In the genomic region with DNA sequence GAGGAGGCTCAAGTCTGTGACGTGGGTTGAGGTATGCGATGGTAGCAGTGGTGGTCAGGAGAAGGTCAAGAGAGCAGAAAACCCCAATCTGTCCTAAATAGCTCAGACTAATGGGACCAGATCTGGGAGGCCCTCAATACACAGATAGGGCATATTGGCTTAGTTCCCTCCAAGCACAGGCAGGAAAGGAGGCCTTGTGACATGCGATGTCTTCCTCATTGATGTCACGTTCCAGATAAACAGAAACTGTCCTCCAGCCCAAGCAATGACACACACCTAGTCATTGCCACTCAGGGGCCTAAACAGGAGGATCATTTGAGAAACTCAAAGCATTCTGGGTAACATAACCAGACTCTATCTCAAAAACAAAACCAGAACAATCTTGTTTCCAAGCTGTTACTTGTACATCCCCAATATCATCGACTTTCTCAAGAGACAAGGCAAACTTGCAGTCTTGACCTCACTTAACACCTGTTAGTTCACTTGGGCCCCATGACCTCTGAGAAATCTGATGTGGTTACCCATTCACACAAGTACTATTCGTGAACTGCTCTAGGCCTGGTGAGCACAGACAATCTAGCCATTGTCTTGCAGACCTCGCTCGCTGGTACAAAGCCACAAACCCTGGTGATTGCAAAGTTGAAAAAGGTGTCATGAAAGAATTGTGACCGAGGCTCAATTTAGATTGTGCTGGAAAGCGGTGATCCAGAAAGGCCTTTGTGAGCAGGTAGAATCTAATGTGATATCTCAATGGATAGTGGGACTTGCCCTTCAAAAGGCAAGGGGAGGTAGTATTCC, we compare ENCODE assay signal across 24 mouse cellular contexts.
"Had no signal": no experiment of that assay in that cellular context is flagged by ENCODE, and none has a peak within 500 bp of the region (broad histone marks: within the 10 kb centered on the region; RNA-seq: fewer than 3 reads in every experiment).

No protein-coding gene starts in this region.

- H3K27ac ChIP-seq: kidney, embryonic 15.5 days; limb, embryonic 12.5 days; limb, embryonic 15.5 days; liver, embryonic 14.5 days; lung, embryonic 15.5 days; midbrain, embryonic 10.5 days; neural tube, embryonic 13.5 days; stomach, postnatal 0 days had no signal

- ATAC-seq: liver, postnatal 0 days had no signal

- H3K9me3 ChIP-seq: kidney, embryonic 15.5 days; limb, embryonic 12.5 days; limb, embryonic 15.5 days; lung, embryonic 15.5 days; midbrain, embryonic 10.5 days; neural tube, embryonic 13.5 days had no signal

- H3K27me3 ChIP-seq: kidney, embryonic 15.5 days; limb, embryonic 12.5 days; limb, embryonic 15.5 days; lung, embryonic 15.5 days; neural tube, embryonic 13.5 days had no signal

- H3K4me2 ChIP-seq: kidney, embryonic 15.5 days; limb, embryonic 12.5 days; limb, embryonic 15.5 days; liver, embryonic 11.5 days; lung, embryonic 15.5 days; neural tube, embryonic 13.5 days had no signal

- H3K36me3 ChIP-seq: kidney, embryonic 15.5 days; limb, embryonic 12.5 days; limb, embryonic 15.5 days; lung, embryonic 15.5 days; midbrain, embryonic 10.5 days; neural tube, embryonic 13.5 days had no signal

- H3K4me3 ChIP-seq: kidney, embryonic 15.5 days; limb, embryonic 12.5 days; limb, embryonic 15.5 days; lung, embryonic 15.5 days; midbrain, embryonic 10.5 days; neural tube, embryonic 13.5 days had no signal

- H3K9ac ChIP-seq: kidney, embryonic 15.5 days; limb, embryonic 12.5 days; limb, embryonic 15.5 days; liver, embryonic 14.5 days; liver, postnatal 0 days; lung, embryonic 15.5 days; neural tube, embryonic 13.5 days had no signal

- DNase-seq: kidney, adult 11 months; kidney, adult 8-10 months; kidney, postnatal 10 days; kidney, postnatal 36 days; left cerebral cortex, postnatal 4 days; liver, postnatal 0 days; lung, postnatal 10 days; lung, postnatal 4 days; midbrain, embryonic 14.5 days; retina, postnatal 1 day; right cerebral cortex, postnatal 25 days; spleen, adult 18-20 months; thymus, adult 2 months; thymus, postnatal 14 days; thymus, postnatal 4 days had no signal

- H3K4me1 ChIP-seq: kidney, embryonic 15.5 days; limb, embryonic 12.5 days; limb, embryonic 15.5 days; lung, embryonic 15.5 days; midbrain, embryonic 10.5 days; neural tube, embryonic 13.5 days had no signal
